Mouse (Mus musculus) cerebellum, adult 2 months (tissue): ENCODE measurements around the gene Tmem270.

Experiments
- CTCF ChIP-seq: fragments of 200-500 bp; IDR thresholded peaks from 2 replicates; pipeline ENCODE4 v1.5.1; 2011; ENCODE audit warnings: low read depth, mild to moderate bottlenecking, control low read depth, low read length, moderate library complexity, borderline replicate concordance; ENCODE audit not compliant: insufficient read depth
- POLR2A ChIP-seq: fragments of 200-500 bp; IDR thresholded peaks from 2 replicates; pipeline ENCODE4 v1.6.1; 2011; ENCODE audit warnings: low read length, control low read depth, borderline replicate concordance; ENCODE audit not compliant: insufficient read depth

GRCm38 (mm10) chr5:134945266-134945959 lies 38.9 kb upstream of the Tmem270 start:
- TF ChIP-seq CTCF = no peak
- TF ChIP-seq POLR2A = no peak
